Mouse (Mus musculus) stomach, postnatal 0 days (tissue): ENCODE data around the gene Mad2l2. TPM values are rescaled to one million over a fixed set of nuclear protein-coding genes. Genes with fewer than 3 reads are reported as not detected.

Experiments used
- ATAC-seq: fragments of 200-750 bp; cut with Nextera tagmentation; 2 replicates; pipeline ENCODE4 v1.8.0; 2017; ENCODE audit not compliant: low FRiP score, low TSS enrichment
- DNase-seq: peaks from one replicate; pipeline ENCODE4 v3.0.0-alpha.2; 2016; ENCODE audit warnings: low spot score
- H3K27ac ChIP-seq: fragments of 300-500 bp; sonication (generic); replicated peaks from 2 replicates; pipeline ENCODE4 v1.5.1; 2014; ENCODE audit warnings: mild to moderate bottlenecking, control low read depth
- H3K27me3 ChIP-seq: fragments of 300-500 bp; sonication (generic); 2 replicates; pipeline ENCODE4 v1.6.1; 2014; ENCODE audit warnings: low read length; ENCODE audit not compliant: control insufficient read depth, insufficient read depth
- H3K36me3 ChIP-seq: fragments of 300-500 bp; sonication (generic); 2 replicates; pipeline ENCODE4 v1.6.1; 2014; ENCODE audit warnings: low read length, mixed read lengths; ENCODE audit not compliant: control insufficient read depth, insufficient read depth
- H3K4me1 ChIP-seq: fragments of 300-500 bp; sonication (generic); replicated peaks from 2 replicates; pipeline ENCODE4 v1.6.1; 2014; ENCODE audit warnings: antibody characterized with exemption; ENCODE audit not compliant: control insufficient read depth, insufficient read depth
- H3K4me2 ChIP-seq: fragments of 300-500 bp; sonication (generic); replicated peaks from 2 replicates; pipeline ENCODE4 v1.6.1; 2014; ENCODE audit warnings: low read depth, mild to moderate bottlenecking, control low read depth, moderate library complexity
- H3K4me3 ChIP-seq: fragments of 300-500 bp; sonication (generic); 2 replicates; pipeline ENCODE4 v1.5.1; 2014; ENCODE audit warnings: low read depth, low read length, control low read depth
- H3K9ac ChIP-seq: fragments of 300-500 bp; sonication (generic); 2 replicates; pipeline ENCODE4 v1.6.1; 2014; ENCODE audit warnings: mild to moderate bottlenecking, low read length, control low read depth, mixed read lengths
- H3K9me3 ChIP-seq: fragments of 300-500 bp; sonication (generic); 2 replicates; pipeline ENCODE4 v1.6.1; 2016; ENCODE audit warnings: low read length; ENCODE audit not compliant: control insufficient read depth
- CTCF ChIP-seq: IDR thresholded peaks from 2 replicates; pipeline ENCODE4 v1.5.1; 2016; ENCODE audit warnings: antibody characterized with exemption, low read depth, mild to moderate bottlenecking, moderate library complexity
- EP300 ChIP-seq: optimal IDR thresholded peaks from 2 replicates; pipeline ENCODE3; 2016; ENCODE audit warnings: antibody characterized with exemption
- WGBS: fragments of 180-500 bp; shearing (Covaris S2); extraction: QIAGEN DNeasy Blood & Tissue Kit; methylation state at CpG from one replicate; pipeline ENCODE4 v1.1.7; 2014; 5-methylcytosine and 5-hydroxymethylcytosine counted together
- polyA plus RNA-seq: library from polyadenylated mRNA; unstranded; fragments of >200 nt; fragmentation: Nextera tagmentation; extraction: Ambion mirVana; gene quantifications from 2 replicates; pipeline ENCODE4 v1.2.1, GENCODE M21; 2015

The Mad2l2 gene
- polyA plus RNA-seq, result 24.6 and 25.0 TPM in 2 replicates

- Histone ChIP-seq H3K4me1 (no peaks in the 10 kb centered on the region; the same call in 1 of the 2 replicates), H3K4me2 (peak within 1 kb of the TSS; percentile 92), H3K27ac (no peak within 1 kb of the TSS), H3K27me3 (peaks cover 15% of the 10 kb centered on the region), H3K4me3 (peak within 1 kb of the TSS; percentile 53), H3K9ac (peak within 1 kb of the TSS; percentile 27; the same call in 1 of the 2 replicates), H3K36me3 (no peaks in the 10 kb centered on the region), H3K9me3 (no peaks in the 10 kb centered on the region)
- no peak for DNase-seq
- 0 out of 2 replicates have a peak, but pooled peaks have one; percentile 11 for ATAC-seq
- no peak for TF ChIP-seq EP300
- no peak for TF ChIP-seq CTCF
- WGBS, result 1% methylated on average over 16 of the region's 18 CpGs
These were observed at the start of gene Mad2l2 for GRCm38 (mm10) chr4:148130133-148130532. Mad2l2 (plus strand) TSS chr4:148130384.

DNA sequence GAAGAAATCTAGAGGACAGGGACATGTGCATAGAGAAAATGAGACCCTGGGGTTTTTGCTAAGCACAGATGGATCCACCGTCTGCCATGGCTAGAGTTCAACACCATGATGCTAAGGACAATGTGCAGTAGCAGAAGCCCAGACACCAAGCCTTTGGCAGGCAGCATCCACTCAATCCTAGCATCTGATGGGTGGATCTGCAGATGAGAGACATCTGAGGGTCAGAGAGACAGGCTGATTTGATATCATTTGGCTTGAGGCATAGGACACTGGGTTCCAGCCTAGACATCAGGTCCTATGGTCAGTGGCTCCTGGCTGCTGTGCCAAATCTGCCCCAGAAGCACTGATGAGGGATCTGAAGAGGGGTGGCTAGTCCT is 49.6 kb upstream of the Mad2l2 start:
- no peak overlapping the region for H3K4me2 ChIP-seq
- H3K4me3 ChIP-seq, result no peak overlapping the region
- no peaks in the 10 kb centered on the region for H3K4me1 ChIP-seq
- no peaks in the 10 kb centered on the region for H3K27me3 ChIP-seq
- DNase-seq, result no peak
- no peak overlapping the region for H3K9ac ChIP-seq
- WGBS, result 88% methylated on average over 1 of the region's 1 CpGs
- H3K36me3 ChIP-seq, result peaks cover 6% of the 10 kb centered on the region
- no peak for TF ChIP-seq CTCF
- no peak for TF ChIP-seq EP300
- no peaks in the 10 kb centered on the region for H3K9me3 ChIP-seq
- no peak overlapping the region for H3K27ac ChIP-seq
- no peak for ATAC-seq

GRCm38 (mm10) chr4:148081201-148081600 is 49.0 kb upstream of the Mad2l2 start:
- Histone ChIP-seq H3K4me3 (no peak overlapping the region), H3K4me1 (no peaks in the 10 kb centered on the region), H3K4me2 (no peak overlapping the region), H3K27me3 (no peaks in the 10 kb centered on the region), H3K9me3 (no peaks in the 10 kb centered on the region), H3K9ac (no peak overlapping the region), H3K36me3 (peaks cover 6% of the 10 kb centered on the region), H3K27ac (no peak overlapping the region)
- WGBS, result 91% methylated on average over 10 of the region's 10 CpGs
- DNase-seq (no peak), ATAC-seq (no peak)
- no peak for TF ChIP-seq CTCF
- TF ChIP-seq EP300, result no peak

DNA sequence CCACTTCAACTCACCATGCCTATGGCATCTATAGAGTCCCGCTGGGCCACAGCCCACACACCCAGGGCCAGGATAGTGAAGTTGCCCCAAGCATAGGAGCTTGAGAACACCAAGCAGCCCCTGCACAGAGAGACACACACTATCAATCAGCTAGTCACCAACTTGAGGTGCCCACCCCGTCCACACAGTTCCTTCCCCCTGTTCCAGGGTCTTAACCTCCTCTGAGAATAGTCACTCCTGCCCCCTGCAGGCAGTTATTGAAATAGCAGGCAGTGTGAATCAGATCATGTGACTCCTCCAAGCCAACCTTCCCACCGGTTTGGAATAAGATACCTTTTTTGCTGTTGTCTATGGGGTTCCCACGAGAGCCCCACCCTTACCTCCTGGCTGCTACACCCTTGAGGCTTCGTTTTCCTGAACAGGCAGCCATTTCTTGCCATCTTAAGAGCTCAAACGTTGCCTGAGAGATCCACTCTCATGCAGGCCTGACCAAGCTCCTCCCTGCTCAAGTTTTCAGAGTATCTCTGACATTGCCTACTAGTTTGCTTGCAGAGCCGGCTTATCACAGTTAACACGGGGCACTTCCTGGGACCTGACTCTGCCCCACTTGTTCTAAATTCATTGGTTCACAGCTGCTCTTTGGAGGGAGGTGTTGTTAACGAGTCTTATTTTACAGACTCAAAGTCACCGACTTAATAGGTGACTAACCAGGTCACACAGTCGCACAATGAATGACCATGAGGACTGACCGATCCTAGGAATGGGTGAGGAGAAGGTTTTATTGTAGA is 47.7 kb upstream of the Mad2l2 start:
- Histone ChIP-seq H3K4me2 (no peak overlapping the region), H3K9ac (no peak overlapping the region), H3K9me3 (no peaks in the 10 kb centered on the region), H3K36me3 (peaks cover 6% of the 10 kb centered on the region), H3K4me3 (no peak overlapping the region), H3K27me3 (no peaks in the 10 kb centered on the region), H3K4me1 (no peaks in the 10 kb centered on the region), H3K27ac (peak overlapping the region; percentile 53; the same call in 1 of the 2 replicates)
- ATAC-seq, result peak; percentile 19; the same call in 1 of the 2 replicates
- DNase-seq, result peak; percentile 73
- TF ChIP-seq EP300, result no peak
- peak; percentile 81 for TF ChIP-seq CTCF
- WGBS, result 50% methylated on average over 12 of the region's 12 CpGs

DNA sequence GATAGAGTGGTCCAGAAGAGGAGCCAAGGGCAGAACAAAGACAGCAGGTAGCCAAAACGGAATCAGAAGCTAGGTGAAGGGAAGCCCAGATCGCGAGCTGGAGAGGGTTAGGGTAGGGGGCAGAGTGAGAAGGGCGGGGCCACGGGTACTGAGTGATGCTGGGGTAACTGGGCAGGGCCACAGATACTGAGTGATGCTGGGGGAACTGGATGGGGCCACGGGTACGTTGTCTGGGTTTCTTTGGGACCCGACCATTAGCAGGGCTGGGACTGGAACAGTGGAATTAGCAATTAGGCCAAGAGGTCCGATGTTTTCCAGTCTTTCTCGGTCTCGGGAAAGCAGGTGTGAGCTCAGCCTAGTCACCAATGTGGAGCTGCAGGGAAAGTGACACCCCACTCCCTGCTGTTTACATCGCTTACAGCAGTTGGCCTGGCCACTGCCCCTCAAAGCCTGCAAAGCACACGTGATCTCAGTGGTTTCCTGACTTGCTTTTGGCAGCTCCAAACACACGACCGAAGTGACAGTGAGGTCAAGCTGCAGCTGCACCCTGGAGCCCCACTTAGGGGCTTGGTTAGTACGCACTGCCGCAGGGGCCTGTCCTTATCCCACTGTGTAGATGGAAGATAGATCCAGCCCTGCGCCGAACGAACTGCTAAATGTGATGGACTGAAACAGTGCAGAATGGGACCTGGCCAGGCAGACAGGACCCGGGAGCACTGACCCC is 46.8 kb upstream of the Mad2l2 start:
- Histone ChIP-seq H3K4me1 (no peaks in the 10 kb centered on the region; the same call in 1 of the 2 replicates), H3K27me3 (no peaks in the 10 kb centered on the region), H3K4me2 (no peak overlapping the region), H3K9ac (no peak overlapping the region), H3K27ac (peak overlapping the region; percentile 53), H3K9me3 (no peaks in the 10 kb centered on the region), H3K36me3 (peaks cover 6% of the 10 kb centered on the region), H3K4me3 (no peak overlapping the region)
- ATAC-seq, result no peak
- 53% methylated on average over 21 of the region's 21 CpGs for WGBS
- DNase-seq, result no peak
- TF ChIP-seq EP300 (no peak), CTCF (no peak)
